Mouse (Mus musculus) ES-E14 (cell line): ENCODE data around the gene Fam168a. TPM values are rescaled to one million over a fixed set of nuclear protein-coding genes. Genes with fewer than 3 reads are reported as not detected.
A peak's percentile ranks its signal among the peaks of the same experiment; 100 is the strongest.

Experiments
- DNase-seq: peaks from one replicate; pipeline ENCODE4 v3.0.0-alpha.2; 2013; ENCODE audit warnings: low read depth, low spot score
- H3K27ac ChIP-seq: 2 replicates; pipeline ENCODE4 v1.5.1; 2012; ENCODE audit warnings: low read depth, mild to moderate bottlenecking, low read length, moderate library complexity, mixed read lengths; ENCODE audit not compliant: poor library complexity, insufficient read depth, severe bottlenecking
- H3K36me3 ChIP-seq: 2 replicates; pipeline ENCODE4 v1.6.1; 2012; ENCODE audit warnings: mild to moderate bottlenecking, low read length, moderate library complexity, mixed read lengths; ENCODE audit not compliant: control insufficient read depth, poor library complexity, insufficient read depth, severe bottlenecking
- H3K4me1 ChIP-seq, 2 experiments: fragments of 150-350 bp in 1 of 2; sonication (generic) in 1 of 2; 2 replicates each; pipeline ENCODE4 v1.6.1; 2012; ENCODE audit warnings: low read length in 2 of 2, mild to moderate bottlenecking in 1 of 2, mixed read lengths in 1 of 2; ENCODE audit not compliant: control insufficient read depth in 2 of 2, insufficient read depth in 2 of 2, poor library complexity in 1 of 2
- H3K4me3 ChIP-seq, 2 experiments: fragments of 150-350 bp in 1 of 2; sonication (generic) in 1 of 2; 2 replicates each; pipeline ENCODE4 v1.5.1; 2012; ENCODE audit warnings: low read length in 2 of 2, low read depth in 1 of 2, mild to moderate bottlenecking in 1 of 2, mixed read lengths in 1 of 2; ENCODE audit not compliant: insufficient read depth in 1 of 2, poor library complexity in 1 of 2, severe bottlenecking in 1 of 2
- H3K9ac ChIP-seq: 2 replicates; pipeline ENCODE4 v1.6.1; 2012; ENCODE audit warnings: low read depth, mild to moderate bottlenecking, low read length, mixed read lengths; ENCODE audit not compliant: poor library complexity, insufficient read depth, severe bottlenecking
- H3K9me3 ChIP-seq: fragments of 150-350 bp; sonication (generic); 2 replicates; pipeline ENCODE4 v1.6.1; 2012; ENCODE audit warnings: low read depth, mild to moderate bottlenecking, low read length; ENCODE audit not compliant: control insufficient read depth, insufficient read depth
- CHD2 ChIP-seq: IDR thresholded peaks from 2 replicates; pipeline ENCODE4 v1.6.1; 2014; ENCODE audit warnings: mild to moderate bottlenecking, low read depth, low read length, inconsistent platforms
- HCFC1 ChIP-seq: IDR thresholded peaks from 2 replicates; pipeline ENCODE4 v1.6.1; 2012; ENCODE audit warnings: low read length, inconsistent platforms, borderline replicate concordance; ENCODE audit not compliant: insufficient read depth
- MAFK ChIP-seq: IDR thresholded peaks from 2 replicates; pipeline ENCODE4 v1.6.1; 2014; ENCODE audit warnings: mild to moderate bottlenecking, low read depth, low read length, inconsistent platforms; ENCODE audit not compliant: insufficient read depth
- ZC3H11A ChIP-seq: IDR thresholded peaks from 2 replicates; pipeline ENCODE4 v1.6.1; 2012; ENCODE audit warnings: low read depth, mild to moderate bottlenecking, inconsistent platforms, low read length, borderline replicate concordance
- ZNF384 ChIP-seq: IDR thresholded peaks from 2 replicates; pipeline ENCODE4 v1.6.1; 2012; ENCODE audit warnings: low read depth, low read length, inconsistent platforms
- in situ Hi-C, 2 experiments: fragments of 600-800 bp; cut with MboI; formaldehyde crosslinking; loops; one replicate each; pipeline ENCODE4 v1.15.1; 2025; ENCODE audit warnings: low sequenced_read_pairs in 2 of 2, inconsistent platforms in 1 of 2; ENCODE audit not compliant: unreplicated experiment in 2 of 2
- total RNA-seq: library from RNA; depleted of rRNA; stranded (reverse); fragments of 300-350 nt; gene quantifications from 2 replicates; pipeline ENCODE4 v1.2.3, GENCODE M21; 2012

The Fam168a gene
- total RNA-seq, 1 experiment, result 21.1 TPM

- Histone ChIP-seq H3K27ac (peak overlapping the region; percentile 6; the same call in 1 of the 2 replicates), H3K4me3 (no peak overlapping the region), H3K9me3 (no peaks in the 10 kb centered on the region), H3K9ac (no peak overlapping the region), H3K36me3 (peaks cover 3% of the 10 kb centered on the region; the same call in 1 of the 2 replicates), H3K4me1 (peaks cover 8 to 13% of the 10 kb centered on the region in 2 experiments)
- DNase-seq, result peak; percentile 13
- in situ Hi-C loops, result no loop called here
- TF ChIP-seq HCFC1 (no peak), MAFK (no peak), ZC3H11A (no peak), CHD2 (no peak), ZNF384 (no peak)
Measured at GRCm38 (mm10) chr7:100815900-100816570, 109.6 kb downstream of the Fam168a start.

GRCm38 (mm10) chr7:100816759-100817441 lies 110.5 kb downstream of the Fam168a start:
- peaks cover 3% of the 10 kb centered on the region; the same call in 1 of the 2 replicates for H3K36me3 ChIP-seq
- DNase-seq, result no peak
- in situ Hi-C loops, result no loop called here
- TF ChIP-seq MAFK (no peak), HCFC1 (no peak), CHD2 (no peak), ZNF384 (no peak), ZC3H11A (no peak)
- peak overlapping the region; percentile 56; the same call in 1 of the 2 replicates for H3K27ac ChIP-seq
- no peak overlapping the region for H3K4me3 ChIP-seq
- H3K9me3 ChIP-seq, result peaks cover 2% of the 10 kb centered on the region; the same call in 1 of the 2 replicates
- H3K4me1 ChIP-seq, result peaks cover 8 to 13% of the 10 kb centered on the region in 2 experiments
- H3K9ac ChIP-seq, result no peak overlapping the region

GRCm38 (mm10) chr7:100817442-100817760 lies 111.0 kb downstream of the Fam168a start:
- Histone ChIP-seq H3K4me1 (peaks cover 8 to 13% of the 10 kb centered on the region in 2 experiments), H3K9ac (no peak overlapping the region), H3K36me3 (peaks cover 3% of the 10 kb centered on the region; the same call in 1 of the 2 replicates), H3K4me3 (no peak overlapping the region), H3K27ac (peak overlapping the region; percentile 14; the same call in 1 of the 2 replicates), H3K9me3 (peaks cover 2% of the 10 kb centered on the region; the same call in 1 of the 2 replicates)
- DNase-seq, result peak; percentile 25
- in situ Hi-C loops, result no loop called here
- TF ChIP-seq MAFK, result no peak
- TF ChIP-seq CHD2, result peak; percentile 33; the same call in 1 of the 2 replicates
- no peak for TF ChIP-seq ZC3H11A

- no peak for DNase-seq
- Histone ChIP-seq H3K4me3 (no peak overlapping the region), H3K27ac (no peak overlapping the region; the same call in 1 of the 2 replicates), H3K9ac (no peak overlapping the region), H3K36me3 (peaks cover 3% of the 10 kb centered on the region; the same call in 1 of the 2 replicates), H3K9me3 (peaks cover 2% of the 10 kb centered on the region; the same call in 1 of the 2 replicates), H3K4me1 (peaks cover 8 to 13% of the 10 kb centered on the region in 2 experiments)
- TF ChIP-seq MAFK, result no peak
- TF ChIP-seq HCFC1, result no peak
- TF ChIP-seq CHD2, result no peak
- TF ChIP-seq ZC3H11A, result no peak
- TF ChIP-seq ZNF384, result no peak
- in situ Hi-C loops, result no loop called here
Measured at GRCm38 (mm10) chr7:100818401-100819064, 112.1 kb downstream of the Fam168a start.
